Mouse (Mus musculus): ENCODE data around the gene Morf4l2. TPM values are rescaled to one million over a fixed set of nuclear protein-coding genes. Genes with fewer than 3 reads are reported as not detected.
A peak's percentile ranks its signal among the peaks of the same experiment; 100 is the strongest.
"Not testable (repeated sequence)": the region's sequence is repeated elsewhere in the genome, so short reads cannot be mapped to it uniquely, and the experiment has no call there.

The Morf4l2 gene
- 49.2 and 52.1 TPM in 2 replicates for polyA plus RNA-seq (2012; rRNA removed)

- 90% methylated on average over 12 of the region's 12 CpGs for WGBS
- DNase-seq (ENCODE audit: low read depth, low spot score) = no peak
Measured at GRCm38 (mm10) chrX:136743459-136743858, at the start of gene Morf4l2. Morf4l2 (minus strand) TSS chrX:136743690.

- WGBS = 74% methylated on average over 4 of the region's 4 CpGs
- no peak for DNase-seq (ENCODE audit: low read depth, low spot score)
Measured at GRCm38 (mm10) chrX:136789446-136789845, 46.0 kb upstream of the Morf4l2 start.

- 75% methylated on average over 3 of the region's 3 CpGs for WGBS
- no peak for DNase-seq (ENCODE audit: low read depth, low spot score)
Measured at GRCm38 (mm10) chrX:136780041-136780440, 36.6 kb upstream of the Morf4l2 start, which contains the start of gene Glra4. Glra4 (minus strand) TSS chrX:136780141.

GRCm38 (mm10) chrX:136779262-136779661 is 35.8 kb upstream of the Morf4l2 start:
- 51% methylated on average over 2 of the region's 2 CpGs for WGBS
- no peak for DNase-seq (ENCODE audit: low read depth, low spot score)

- 69% methylated on average over 3 of the region's 3 CpGs for WGBS
- DNase-seq (ENCODE audit: low read depth, low spot score) = no peak
Measured at GRCm38 (mm10) chrX:136778046-136778445, 34.6 kb upstream of the Morf4l2 start.

- 56% methylated on average over 1 of the region's 1 CpGs for WGBS
- DNase-seq (ENCODE audit: low read depth, low spot score) = no peak
Measured at GRCm38 (mm10) chrX:136773035-136773434, 29.5 kb upstream of the Morf4l2 start.

GRCm38 (mm10) chrX:136761103-136762074 is 17.9 kb upstream of the Morf4l2 start:
- no peak for DNase-seq (ENCODE audit: low read depth, low spot score)
- 58% methylated on average over 11 of the region's 11 CpGs for WGBS

GRCm38 (mm10) chrX:136755464-136755863 is 12.0 kb upstream of the Morf4l2 start:
- DNase-seq (ENCODE audit: low read depth, low spot score) = no peak
- WGBS = 91% methylated on average over 3 of the region's 3 CpGs

- WGBS = 70% methylated on average over 4 of the region's 4 CpGs
Measured at GRCm38 (mm10) chrX:136749329-136749728, 5.8 kb upstream of the Morf4l2 start.

GRCm38 (mm10) chrX:136744663-136745062 is 1.2 kb upstream of the Morf4l2 start:
- DNase-seq (ENCODE audit: low read depth, low spot score) = no peak
- 44% methylated on average over 8 of the region's 8 CpGs for WGBS

More at GRCm38 (mm10) chrX:136749329-136749728, 5.8 kb upstream of the Morf4l2 start:
- no peak for DNase-seq (ENCODE audit: low read depth, low spot score)

- WGBS = 23% methylated on average over 5 of the region's 5 CpGs
- peak; percentile 62 for DNase-seq (ENCODE audit: low read depth, low spot score)
Measured at GRCm38 (mm10) chrX:136742661-136743103, 808 bp downstream of the Morf4l2 start.

- no peak for DNase-seq (ENCODE audit: low read depth, low spot score)
Measured at GRCm38 (mm10) chrX:136742241-136742640, 1.2 kb downstream of the Morf4l2 start.

GRCm38 (mm10) chrX:136741651-136742201 is 1.8 kb downstream of the Morf4l2 start:
- WGBS = 25% methylated on average over 46 of the region's 46 CpGs
- no peak for DNase-seq (ENCODE audit: low read depth, low spot score)

More at GRCm38 (mm10) chrX:136742241-136742640, 1.2 kb downstream of the Morf4l2 start:
- WGBS = 15% methylated on average over 10 of the region's 10 CpGs

- WGBS = 17% methylated on average over 39 of the region's 39 CpGs
- peak; percentile 75 for DNase-seq (ENCODE audit: low read depth, low spot score)
Measured at GRCm38 (mm10) chrX:136740791-136741650, 2.5 kb downstream of the Morf4l2 start.

- 15% methylated on average over 15 of the region's 15 CpGs for WGBS
- DNase-seq (ENCODE audit: low read depth, low spot score) = no peak
Measured at GRCm38 (mm10) chrX:136740087-136740790, 3.3 kb downstream of the Morf4l2 start.

GRCm38 (mm10) chrX:136732016-136732415 is 11.5 kb downstream of the Morf4l2 start:
- no peak for DNase-seq (ENCODE audit: low read depth, low spot score)
- WGBS = 82% methylated on average over 4 of the region's 4 CpGs

GRCm38 (mm10) chrX:136714742-136715474 is 28.6 kb downstream of the Morf4l2 start:
- WGBS = 64% methylated on average over 3 of the region's 3 CpGs

GRCm38 (mm10) chrX:136708782-136709181 is 34.7 kb downstream of the Morf4l2 start:
- 36% methylated on average over 14 of the region's 14 CpGs for WGBS
- DNase-seq (ENCODE audit: low read depth, low spot score) = no peak

More at GRCm38 (mm10) chrX:136714742-136715474, 28.6 kb downstream of the Morf4l2 start:
- not testable (repeated sequence) for DNase-seq (ENCODE audit: low read depth, low spot score)
